Mouse (Mus musculus) cerebellum, adult 2 months (tissue): ENCODE measurements around the gene Cc2d1a.

Experiments used
- CTCF ChIP-seq: fragments of 200-500 bp; IDR thresholded peaks from 2 replicates; pipeline ENCODE4 v1.5.1; 2011; ENCODE audit warnings: low read depth, mild to moderate bottlenecking, control low read depth, low read length, moderate library complexity, borderline replicate concordance; ENCODE audit not compliant: insufficient read depth
- POLR2A ChIP-seq: fragments of 200-500 bp; IDR thresholded peaks from 2 replicates; pipeline ENCODE4 v1.6.1; 2011; ENCODE audit warnings: low read length, control low read depth, borderline replicate concordance; ENCODE audit not compliant: insufficient read depth

- TF ChIP-seq CTCF (no peak), POLR2A (no peak)
These were observed 21.0 kb downstream of the Cc2d1a start for GRCm38 (mm10) chr8:84126742-84127141.
